Mouse (Mus musculus) embryonic facial prominence, embryonic 13.5 days (tissue): Measurements from ENCODE around the gene Gadd45b. TPM values are rescaled to one million over a fixed set of nuclear protein-coding genes. Genes with fewer than 3 reads are reported as not detected.

Experiments
- ATAC-seq: fragments of 200-750 bp; cut with Nextera tagmentation; 2 replicates; pipeline ENCODE4 v1.8.0; 2017; ENCODE audit warnings: low read depth; ENCODE audit not compliant: insufficient number of reproducible peaks, insufficient read depth, low FRiP score, low TSS enrichment
- H3K27ac ChIP-seq: fragments of 300-500 bp; sonication (generic); 2 replicates; pipeline ENCODE4 v1.5.1; 2015; ENCODE audit warnings: moderate library complexity, mild to moderate bottlenecking, inconsistent platforms
- H3K27me3 ChIP-seq: fragments of 300-500 bp; sonication (generic); 2 replicates; pipeline ENCODE4 v1.6.1; 2015; ENCODE audit warnings: mild to moderate bottlenecking, inconsistent platforms
- H3K36me3 ChIP-seq: fragments of 300-500 bp; sonication (generic); 2 replicates; pipeline ENCODE4 v1.6.1; 2015; ENCODE audit warnings: mild to moderate bottlenecking, inconsistent platforms
- H3K4me1 ChIP-seq: fragments of 300-500 bp; sonication (generic); 2 replicates; pipeline ENCODE4 v1.6.1; 2015; ENCODE audit warnings: inconsistent platforms
- H3K4me2 ChIP-seq: fragments of 300-500 bp; sonication (generic); 2 replicates; pipeline ENCODE4 v1.6.1; 2015; ENCODE audit warnings: moderate library complexity, mild to moderate bottlenecking, inconsistent platforms
- H3K4me3 ChIP-seq: fragments of 300-500 bp; sonication (generic); 2 replicates; pipeline ENCODE4 v1.5.1; 2015; ENCODE audit warnings: mild to moderate bottlenecking, inconsistent platforms
- H3K9ac ChIP-seq: fragments of 300-500 bp; sonication (generic); 2 replicates; pipeline ENCODE4 v1.6.1; 2015; ENCODE audit warnings: mild to moderate bottlenecking, inconsistent platforms
- H3K9me3 ChIP-seq: fragments of 300-500 bp; sonication (generic); 2 replicates; pipeline ENCODE4 v1.6.1; 2016; ENCODE audit warnings: inconsistent platforms
- WGBS: fragments of 180-500 bp; shearing (Covaris S2); methylation state at CpG from one replicate; pipeline ENCODE4 v1.1.7; 2015; ENCODE audit warnings: mixed read lengths; 5-methylcytosine and 5-hydroxymethylcytosine counted together
- polyA plus RNA-seq: library from polyadenylated mRNA; unstranded; fragments of >200 nt; fragmentation: Nextera tagmentation; extraction: Ambion mirVana; gene quantifications from 2 replicates; pipeline ENCODE4 v1.2.1, GENCODE M21; 2015

The Gadd45b gene
- polyA plus RNA-seq, 1 experiment from 2014 or later, result 29.0 TPM

DNA sequence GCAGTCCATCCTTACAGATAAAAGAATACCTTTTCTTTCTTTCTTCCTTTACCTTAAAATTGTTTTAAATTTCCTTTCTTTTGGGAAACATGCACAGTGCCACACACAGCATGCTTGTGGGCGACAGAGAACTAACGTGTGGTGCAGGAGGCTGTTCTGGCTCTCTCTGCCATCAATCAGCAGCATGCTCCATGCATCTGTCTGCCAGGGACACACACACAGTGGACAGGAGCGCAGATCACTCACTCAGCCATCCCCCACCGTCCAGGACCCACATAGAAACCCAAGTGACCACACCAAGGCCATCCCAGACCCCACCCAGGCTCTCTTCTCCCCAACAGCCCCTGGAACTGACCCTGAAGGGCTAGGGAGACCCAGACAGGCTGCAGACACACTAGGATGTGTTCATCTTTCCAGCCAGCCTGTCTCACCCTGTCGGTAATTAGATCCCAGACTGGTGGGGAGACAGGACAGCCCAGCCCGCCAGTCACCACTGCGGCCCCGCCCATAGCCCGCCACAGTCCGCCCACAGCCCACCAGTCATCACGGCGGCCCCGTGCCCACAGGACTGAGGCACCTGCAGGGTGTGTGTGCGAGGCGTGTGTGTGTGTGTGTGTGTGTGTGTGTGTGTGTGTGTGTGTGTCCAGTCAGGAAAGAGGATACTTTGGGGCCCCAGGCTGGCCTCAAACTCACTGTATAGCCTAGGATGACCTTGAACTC lies 9.1 kb downstream of the Gadd45b start:
- Histone ChIP-seq H3K9me3 (no peaks in the 10 kb centered on the region), H3K27me3 (peaks cover 8% of the 10 kb centered on the region), H3K4me1 (peaks cover 73% of the 10 kb centered on the region), H3K4me3 (peak overlapping the region; percentile 40), H3K36me3 (no peaks in the 10 kb centered on the region), H3K9ac (peak overlapping the region; percentile 63), H3K27ac (peak overlapping the region; percentile 91), H3K4me2 (peak overlapping the region; percentile 75)
- WGBS, result 7% methylated on average over 14 of the region's 15 CpGs
- peak; percentile 18 for ATAC-seq

DNA sequence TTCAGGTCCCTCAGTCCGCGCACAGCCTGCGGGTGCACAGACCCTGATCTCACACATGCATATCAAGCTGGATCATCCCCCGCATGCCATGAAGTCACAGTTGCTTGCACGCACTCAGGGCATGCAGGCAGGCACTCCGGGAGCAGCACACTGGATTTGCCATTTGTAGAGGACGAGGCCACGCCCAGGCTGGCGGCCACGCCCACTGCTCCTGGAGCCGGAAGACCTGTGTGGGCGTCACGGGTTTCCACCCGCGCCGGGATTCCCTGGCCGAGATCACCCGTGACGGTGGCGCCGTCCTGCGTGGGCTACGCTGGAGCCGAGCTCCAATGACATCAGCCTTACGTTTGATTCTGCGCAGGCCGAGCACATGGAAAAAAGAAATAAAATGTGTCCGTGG lies 9.8 kb downstream of the Gadd45b start:
- Histone ChIP-seq H3K27me3 (peaks cover 1% of the 10 kb centered on the region; the same call in 1 of the 2 replicates), H3K9ac (peak overlapping the region; percentile 63), H3K9me3 (no peaks in the 10 kb centered on the region), H3K4me2 (peak overlapping the region; percentile 75), H3K4me1 (peaks cover 66% of the 10 kb centered on the region), H3K4me3 (peak overlapping the region; percentile 40), H3K27ac (peak overlapping the region; percentile 91), H3K36me3 (no peaks in the 10 kb centered on the region)
- peak; percentile 10; the same call in 1 of the 2 replicates for ATAC-seq
- WGBS, result 3% methylated on average over 28 of the region's 28 CpGs

DNA sequence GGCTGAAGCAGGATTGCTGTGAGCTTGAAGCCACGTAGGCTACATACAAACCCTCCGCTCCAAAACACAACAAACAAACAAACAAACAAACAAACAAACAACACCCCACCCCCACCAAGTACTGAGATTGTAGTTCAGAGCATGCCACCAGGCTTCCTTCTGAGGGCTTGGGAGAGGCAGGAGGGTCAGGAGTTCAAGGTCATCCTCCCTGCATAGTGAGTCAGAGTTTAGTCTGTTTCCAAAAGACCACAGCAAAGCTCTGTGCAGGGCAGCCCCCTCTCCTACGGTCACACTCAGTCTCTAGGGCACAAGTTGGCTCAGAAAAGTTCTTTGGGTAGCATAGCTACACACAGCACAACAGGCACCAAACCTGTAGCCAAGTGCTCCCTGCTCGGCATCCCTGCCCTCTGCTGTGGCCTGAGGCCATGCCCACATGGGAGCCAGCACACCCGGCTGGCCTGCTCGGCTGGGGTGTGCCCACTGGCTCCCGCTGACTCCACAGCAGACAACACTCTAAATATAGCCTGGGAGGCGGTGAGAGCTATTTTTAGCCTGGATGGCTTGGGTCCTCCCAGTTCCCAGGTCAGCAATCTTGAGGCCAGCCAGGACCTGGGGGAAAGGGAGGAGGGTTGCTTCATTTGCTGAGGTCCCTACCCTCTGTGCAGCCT lies 10.6 kb downstream of the Gadd45b start:
- Histone ChIP-seq H3K4me2 (peak overlapping the region; percentile 75), H3K4me3 (peak overlapping the region; percentile 40), H3K9me3 (no peaks in the 10 kb centered on the region), H3K4me1 (peaks cover 60% of the 10 kb centered on the region), H3K36me3 (no peaks in the 10 kb centered on the region), H3K27ac (peak overlapping the region; percentile 91), H3K9ac (peak overlapping the region; percentile 63), H3K27me3 (no peaks in the 10 kb centered on the region)
- WGBS, result 37% methylated on average over 8 of the region's 8 CpGs
- ATAC-seq, result no peak

DNA sequence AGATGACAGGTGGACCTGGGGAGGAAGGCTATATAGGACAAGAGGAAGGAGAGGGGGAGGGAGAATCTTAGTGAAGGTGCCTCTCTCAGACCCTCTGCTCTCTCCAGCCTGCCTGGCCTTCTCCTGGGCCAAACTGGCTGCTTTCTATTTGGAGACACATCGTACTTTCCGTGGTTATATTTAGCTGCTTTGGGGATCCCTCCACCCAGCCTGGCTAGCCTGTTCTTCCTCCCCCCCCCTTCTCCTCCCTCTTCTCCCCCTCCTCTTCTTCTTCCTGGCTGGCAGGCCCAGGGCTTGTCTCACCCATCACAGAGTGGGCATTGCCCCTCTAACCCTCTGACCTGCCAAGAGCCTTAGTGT lies 11.1 kb downstream of the Gadd45b start:
- ATAC-seq, result no peak
- H3K27ac ChIP-seq, result peak overlapping the region; percentile 91; the same call in 1 of the 2 replicates
- H3K9ac ChIP-seq, result peak overlapping the region; percentile 63; the same call in 1 of the 2 replicates
- WGBS, result 36% methylated on average over 2 of the region's 2 CpGs
- H3K4me1 ChIP-seq, result peaks cover 55% of the 10 kb centered on the region
- H3K9me3 ChIP-seq, result no peaks in the 10 kb centered on the region
- peak overlapping the region; percentile 75 for H3K4me2 ChIP-seq
- H3K36me3 ChIP-seq, result no peaks in the 10 kb centered on the region
- H3K27me3 ChIP-seq, result no peaks in the 10 kb centered on the region
- H3K4me3 ChIP-seq, result no peak overlapping the region

DNA sequence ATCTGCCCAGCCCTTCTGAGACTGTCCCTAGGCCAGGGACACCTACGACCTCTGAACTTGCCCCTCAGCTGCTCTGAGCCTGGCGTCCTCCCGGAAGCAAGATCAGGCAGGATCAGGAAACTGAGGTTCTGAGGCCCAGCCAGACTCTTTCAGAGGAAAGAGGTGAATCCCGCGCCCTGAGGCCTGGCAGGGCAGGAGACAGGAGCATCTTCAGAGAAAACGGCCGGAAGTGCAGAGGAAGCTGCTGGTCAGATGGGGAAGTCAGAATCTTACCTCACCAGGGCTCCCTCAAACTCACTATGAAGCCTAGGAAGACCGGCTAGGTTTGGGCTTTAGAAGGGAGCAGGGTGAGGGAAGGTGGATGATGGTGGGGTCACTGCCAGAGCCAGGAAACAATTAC lies 13.0 kb downstream of the Gadd45b start:
- H3K4me1 ChIP-seq, result peaks cover 47% of the 10 kb centered on the region
- H3K27me3 ChIP-seq, result no peaks in the 10 kb centered on the region
- no peaks in the 10 kb centered on the region for H3K36me3 ChIP-seq
- H3K4me3 ChIP-seq, result no peak overlapping the region
- 38% methylated on average over 8 of the region's 8 CpGs for WGBS
- H3K9me3 ChIP-seq, result no peaks in the 10 kb centered on the region
- ATAC-seq, result no peak
- 0 out of 2 replicates have a peak overlapping the region, but pooled peaks have one; percentile 21 for H3K9ac ChIP-seq
- H3K4me2 ChIP-seq, result no peak overlapping the region
- no peak overlapping the region; the same call in 1 of the 2 replicates for H3K27ac ChIP-seq

DNA sequence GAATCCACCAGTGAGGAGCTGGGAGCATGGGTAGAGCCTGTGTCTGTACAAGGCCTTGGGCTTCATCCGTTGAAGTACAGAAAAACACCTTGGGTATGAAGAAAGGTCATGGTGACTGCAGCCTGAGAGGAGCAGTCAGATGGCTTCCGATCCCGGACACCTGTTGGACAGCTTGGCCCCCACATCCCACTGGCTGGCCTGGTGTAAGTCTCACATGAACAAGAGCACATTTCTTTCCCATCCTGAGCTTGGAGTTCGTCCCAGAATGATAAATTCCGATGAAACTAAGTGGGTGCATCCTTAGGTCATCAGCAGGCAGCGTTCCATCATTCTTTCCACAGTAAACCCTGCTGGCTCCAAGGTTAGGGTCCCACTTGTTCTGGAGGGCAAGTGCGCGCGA lies 13.8 kb downstream of the Gadd45b start:
- no peak overlapping the region for H3K27ac ChIP-seq
- no peak overlapping the region for H3K4me2 ChIP-seq
- WGBS, result 82% methylated on average over 9 of the region's 9 CpGs
- H3K27me3 ChIP-seq, result no peaks in the 10 kb centered on the region
- no peaks in the 10 kb centered on the region for H3K9me3 ChIP-seq
- H3K4me1 ChIP-seq, result peaks cover 47% of the 10 kb centered on the region
- no peak overlapping the region for H3K4me3 ChIP-seq
- no peaks in the 10 kb centered on the region for H3K36me3 ChIP-seq
- no peak for ATAC-seq
- H3K9ac ChIP-seq, result no peak overlapping the region

DNA sequence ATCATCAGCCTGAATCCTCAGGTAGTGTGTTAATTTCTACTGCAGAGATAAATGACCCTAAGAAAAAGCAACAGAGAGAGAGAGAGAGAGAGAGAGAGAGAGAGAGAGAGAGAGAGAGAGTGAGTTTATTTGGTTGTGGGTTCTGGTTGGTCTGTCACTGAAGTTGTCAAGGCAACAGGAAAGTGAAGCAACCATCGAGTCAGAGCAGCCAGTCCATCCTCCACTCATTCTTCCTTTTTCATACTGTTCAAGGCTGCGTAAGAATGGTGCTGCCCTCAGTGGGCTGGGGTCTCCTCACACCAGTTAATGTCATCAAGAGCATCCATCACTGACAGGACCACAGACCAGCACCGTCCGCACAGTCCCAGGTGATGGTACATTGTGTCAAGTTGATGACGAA lies 14.4 kb downstream of the Gadd45b start:
- 88% methylated on average over 5 of the region's 5 CpGs for WGBS
- H3K4me1 ChIP-seq, result peaks cover 43% of the 10 kb centered on the region
- no peak for ATAC-seq

DNA sequence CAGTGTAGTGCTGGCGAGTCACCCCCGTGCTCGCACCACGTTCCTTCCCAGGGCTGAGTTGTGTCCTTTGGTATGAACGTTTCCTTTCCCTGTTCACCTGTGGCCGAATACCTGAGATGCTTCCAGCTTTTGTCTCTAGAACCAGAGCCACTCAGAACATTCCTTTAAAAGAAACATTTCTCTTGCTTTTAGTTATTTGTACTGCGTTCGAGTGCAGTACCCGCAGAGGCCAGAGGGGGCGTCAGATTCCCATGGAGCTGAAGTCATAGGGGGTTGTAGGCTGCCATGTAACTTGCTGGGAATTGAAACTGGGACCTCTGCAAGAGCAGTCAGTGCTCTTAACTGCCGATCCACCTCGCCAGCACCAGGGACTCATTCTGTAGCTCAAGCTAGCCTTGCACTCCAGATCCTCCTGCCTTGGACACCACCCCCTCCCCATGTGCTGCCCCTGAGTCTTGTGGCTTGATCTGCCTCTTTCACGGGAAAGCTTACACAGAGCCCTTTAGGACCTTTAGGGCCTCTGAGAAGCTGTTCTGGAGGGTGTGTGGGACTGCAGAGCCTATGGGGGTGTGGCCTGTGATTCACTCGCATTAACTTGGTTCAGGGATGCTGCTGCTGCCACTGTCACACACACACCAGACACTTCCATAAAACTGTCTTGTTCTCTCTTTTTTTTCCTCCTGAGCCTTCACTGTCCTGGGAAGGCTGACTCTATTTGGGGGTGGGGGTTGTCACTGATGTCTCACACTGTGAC lies 17.0 kb downstream of the Gadd45b start:
- Histone ChIP-seq H3K9me3 (no peaks in the 10 kb centered on the region), H3K27me3 (no peaks in the 10 kb centered on the region), H3K9ac (0 out of 2 replicates have a peak overlapping the region, but pooled peaks have one; percentile 32), H3K4me1 (peaks cover 23% of the 10 kb centered on the region), H3K4me3 (no peak overlapping the region), H3K36me3 (no peaks in the 10 kb centered on the region), H3K27ac (no peak overlapping the region), H3K4me2 (no peak overlapping the region)
- 63% methylated on average over 14 of the region's 14 CpGs for WGBS
- no peak for ATAC-seq

More for the DNA sequence above, 14.4 kb downstream of the Gadd45b start:
- Histone ChIP-seq H3K36me3 (no peaks in the 10 kb centered on the region), H3K9me3 (no peaks in the 10 kb centered on the region), H3K27me3 (no peaks in the 10 kb centered on the region), H3K4me2 (no peak overlapping the region), H3K4me3 (no peak overlapping the region), H3K9ac (no peak overlapping the region), H3K27ac (no peak overlapping the region)

DNA sequence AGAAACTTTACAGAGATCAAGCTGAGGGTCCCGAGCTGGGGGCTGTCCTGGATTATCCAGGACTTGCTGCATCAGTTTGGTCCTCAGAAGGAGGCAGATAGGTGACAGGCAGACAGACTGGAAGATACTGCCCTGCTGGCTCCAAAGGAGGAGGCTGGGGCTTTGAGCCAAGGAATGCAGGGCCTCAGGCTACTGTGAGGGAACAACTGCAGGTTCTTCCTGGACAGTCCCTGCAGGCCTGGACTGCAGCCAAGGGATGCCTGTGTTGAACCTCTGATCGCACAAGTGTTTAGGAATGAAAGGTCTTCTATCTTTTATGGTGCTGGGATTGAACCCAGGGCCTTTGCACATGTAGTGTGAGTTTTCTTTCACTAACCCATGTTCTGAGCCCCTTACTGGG lies 17.9 kb downstream of the Gadd45b start:
- no peak for ATAC-seq
- Histone ChIP-seq H3K9ac (no peak overlapping the region), H3K9me3 (no peaks in the 10 kb centered on the region), H3K4me1 (peaks cover 23% of the 10 kb centered on the region), H3K27me3 (no peaks in the 10 kb centered on the region), H3K36me3 (no peaks in the 10 kb centered on the region), H3K4me2 (no peak overlapping the region), H3K4me3 (no peak overlapping the region), H3K27ac (0 out of 2 replicates have a peak overlapping the region, but pooled peaks have one; percentile 12)
- 37% methylated on average over 2 of the region's 2 CpGs for WGBS

DNA sequence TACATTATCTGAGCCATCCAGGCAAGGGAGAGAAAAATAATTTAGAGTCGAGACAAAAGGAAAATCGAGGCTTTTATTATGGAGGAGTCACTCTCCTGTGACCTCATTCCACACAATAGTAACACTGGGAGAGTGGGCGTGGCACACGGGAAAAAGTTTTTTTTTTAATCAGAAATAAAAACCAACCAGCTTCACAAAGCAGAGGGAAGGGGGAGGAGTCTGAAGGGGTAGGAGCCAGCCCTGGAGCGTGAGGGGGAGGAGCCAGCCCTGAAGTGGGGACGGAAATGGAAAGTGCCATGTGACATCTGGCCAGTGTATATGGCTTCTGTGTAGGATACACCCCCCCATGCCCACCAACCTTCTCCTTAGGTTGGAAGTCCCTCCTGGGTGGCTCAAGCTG lies 18.7 kb downstream of the Gadd45b start:
- Histone ChIP-seq H3K27me3 (no peaks in the 10 kb centered on the region), H3K4me1 (peaks cover 23% of the 10 kb centered on the region), H3K9ac (no peak overlapping the region)

DNA sequence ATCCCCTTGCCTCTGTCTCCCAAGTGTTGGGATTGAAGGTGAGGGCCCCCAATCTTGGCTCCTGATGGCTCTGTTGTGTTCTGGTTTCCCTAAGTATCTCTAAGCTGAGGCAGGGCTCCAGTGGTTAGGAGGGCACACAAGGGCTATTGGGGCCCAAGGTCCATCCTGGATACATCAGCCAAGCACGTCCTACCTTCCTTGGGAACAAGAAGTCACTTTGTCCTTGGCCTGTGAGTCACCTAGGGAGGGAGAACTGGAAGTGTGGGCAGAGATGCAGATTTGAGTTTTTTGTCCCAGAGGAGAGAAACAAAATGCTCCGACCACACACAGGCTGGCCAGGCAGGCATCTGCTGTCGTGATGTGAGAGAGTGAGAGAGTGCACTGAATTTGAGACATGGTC lies 19.2 kb downstream of the Gadd45b start:
- Histone ChIP-seq H3K4me2 (no peak overlapping the region), H3K27ac (no peak overlapping the region), H3K4me3 (no peak overlapping the region), H3K36me3 (no peaks in the 10 kb centered on the region), H3K4me1 (peaks cover 23% of the 10 kb centered on the region), H3K9ac (0 out of 2 replicates have a peak overlapping the region, but pooled peaks have one; percentile 11), H3K9me3 (no peaks in the 10 kb centered on the region), H3K27me3 (no peaks in the 10 kb centered on the region)
- WGBS, result 63% methylated on average over 3 of the region's 3 CpGs
- ATAC-seq, result no peak

More for the DNA sequence above, 18.7 kb downstream of the Gadd45b start:
- Histone ChIP-seq H3K36me3 (no peaks in the 10 kb centered on the region), H3K4me3 (no peak overlapping the region), H3K4me2 (no peak overlapping the region), H3K9me3 (no peaks in the 10 kb centered on the region), H3K27ac (no peak overlapping the region)
- no peak for ATAC-seq
- WGBS, result 39% methylated on average over 6 of the region's 6 CpGs
